In genomic region chr6:67034331-67035130, GRCm38 (mm10) we compare ENCODE assay signal across 8 mouse cellular contexts. TPM values are rescaled to one million over a fixed set of nuclear protein-coding genes. Genes with fewer than 3 reads are reported as not detected.
DNase-seq lines count a peak whose midpoint lies in the region; ATAC-seq lines count a peak whose summit lies in the region.

No protein-coding gene starts in this region.

- H3K27me3 ChIP-seq in limb, embryonic 12.5 days = 0 out of 2 replicates have a peak, but pooled peaks cover 3% of the 10 kb centered on the region
- H3K27me3 ChIP-seq in limb, embryonic 10.5 days (ENCODE audit: low read depth, poor library complexity, severe bottlenecking) = no peaks in the 10 kb centered on the region
- no peaks in the 10 kb centered on the region for H3K27me3 ChIP-seq in embryonic facial prominence, embryonic 12.5 days
- H3K27me3 ChIP-seq in liver, embryonic 13.5 days = no peaks in the 10 kb centered on the region

- no peak for ATAC-seq in limb, embryonic 12.5 days (ENCODE audit: insufficient number of reproducible peaks, insufficient read depth, low FRiP score, low TSS enrichment, low read depth)
- no peak for ATAC-seq in embryonic facial prominence, embryonic 12.5 days (ENCODE audit: insufficient number of reproducible peaks, insufficient read depth, low FRiP score, low TSS enrichment)
- peak; percentile 56 for ATAC-seq in liver, embryonic 13.5 days (ENCODE audit: low read depth)

- no peak for DNase-seq in limb, embryonic 10.5 days (ENCODE audit: low spot score)
- peak; percentile 80 for DNase-seq in liver, embryonic 13.5 days
- DNase-seq in spleen, postnatal 10 days (ENCODE audit: low spot score in 2 of 2) = peak; percentile 51 to 71
- DNase-seq in cerebellum, postnatal 25 days = no peak
- DNase-seq in thymus, postnatal 36 days = no peak
- no peak for DNase-seq in right cerebral cortex, postnatal 10 days (ENCODE audit: low spot score in 2 of 2)

- H3K36me3 ChIP-seq in limb, embryonic 12.5 days = no peaks in the 10 kb centered on the region
- no peaks in the 10 kb centered on the region for H3K36me3 ChIP-seq in limb, embryonic 10.5 days
- H3K36me3 ChIP-seq in embryonic facial prominence, embryonic 12.5 days = no peaks in the 10 kb centered on the region
- peaks cover 17% of the 10 kb centered on the region for H3K36me3 ChIP-seq in liver, embryonic 13.5 days

- 59% methylated on average over 7 of the region's 7 CpGs for WGBS in limb, embryonic 12.5 days
- WGBS in limb, embryonic 10.5 days = 61% methylated on average over 7 of the region's 7 CpGs
- 42% methylated on average over 7 of the region's 7 CpGs for WGBS in embryonic facial prominence, embryonic 12.5 days
- 15% methylated on average over 7 of the region's 7 CpGs for WGBS in liver, embryonic 13.5 days (ENCODE audit: insufficient replicate concordance)

- peak overlapping the region; percentile 24; the same call in 1 of the 2 replicates for H3K4me2 ChIP-seq in limb, embryonic 12.5 days
- H3K4me2 ChIP-seq in embryonic facial prominence, embryonic 12.5 days (replicated peaks) = peak overlapping the region; percentile 17; the same call in 1 of the 2 replicates
- H3K4me2 ChIP-seq in liver, embryonic 13.5 days = peak overlapping the region; percentile 78

- no peak overlapping the region for H3K9ac ChIP-seq in limb, embryonic 12.5 days (replicated peaks)
- no peak overlapping the region for H3K9ac ChIP-seq in embryonic facial prominence, embryonic 12.5 days
- peak overlapping the region; percentile 83 for H3K9ac ChIP-seq in liver, embryonic 13.5 days

- H3K9me3 ChIP-seq in limb, embryonic 12.5 days = no peaks in the 10 kb centered on the region
- no peaks in the 10 kb centered on the region for H3K9me3 ChIP-seq in limb, embryonic 10.5 days (replicated peaks)
- H3K9me3 ChIP-seq in embryonic facial prominence, embryonic 12.5 days = no peaks in the 10 kb centered on the region
- no peaks in the 10 kb centered on the region for H3K9me3 ChIP-seq in liver, embryonic 13.5 days (replicated peaks)

- no peak overlapping the region for H3K4me3 ChIP-seq in limb, embryonic 12.5 days (replicated peaks)
- H3K4me3 ChIP-seq in limb, embryonic 10.5 days = no peak overlapping the region
- no peak overlapping the region for H3K4me3 ChIP-seq in embryonic facial prominence, embryonic 12.5 days
- H3K4me3 ChIP-seq in liver, embryonic 13.5 days (replicated peaks) = peak overlapping the region; percentile 64

- H3K4me1 ChIP-seq in limb, embryonic 12.5 days (replicated peaks) = peaks cover 28% of the 10 kb centered on the region
- H3K4me1 ChIP-seq in limb, embryonic 10.5 days = peaks cover 39% of the 10 kb centered on the region
- peaks cover 5% of the 10 kb centered on the region; the same call in 1 of the 2 replicates for H3K4me1 ChIP-seq in embryonic facial prominence, embryonic 12.5 days
- peaks cover 46% of the 10 kb centered on the region for H3K4me1 ChIP-seq in liver, embryonic 13.5 days (replicated peaks)

- no peak overlapping the region for H3K27ac ChIP-seq in limb, embryonic 12.5 days
- H3K27ac ChIP-seq in limb, embryonic 10.5 days = no peak overlapping the region
- H3K27ac ChIP-seq in embryonic facial prominence, embryonic 12.5 days = no peak overlapping the region
- peak overlapping the region; percentile 99 for H3K27ac ChIP-seq in liver, embryonic 13.5 days

RNA-seq across cellular contexts. Expression of gene Gadd45a, which starts 2.7 kb away (rescaled TPM):
- polyA plus RNA-seq in limb, embryonic 12.5 days (2016; fragmentation: Nextera tagmentation; extraction: Ambion mirVana) = 21.3 and 23.1 TPM in 2 replicates
- 17.3 and 18.6 TPM in 2 replicates for polyA plus RNA-seq in limb, embryonic 10.5 days (2016; fragmentation: Nextera tagmentation; extraction: Ambion mirVana)
- polyA plus RNA-seq in embryonic facial prominence, embryonic 12.5 days (2016; fragmentation: Nextera tagmentation; extraction: Ambion mirVana) = 25.8 and 33.0 TPM in 2 replicates
- polyA plus RNA-seq in liver, embryonic 13.5 days (2015; fragmentation: Nextera tagmentation; extraction: Ambion mirVana) = 91.1 and 99.5 TPM in 2 replicates

Comparison
In these comparisons a context has a peak if more than half of its experiments do, and no peak if none do; other contexts are left out.
1. H3K4me2 ChIP-seq: peak in every context shown above with its lines; median percentile 78 in liver, embryonic 13.5 days; 24 in limb, embryonic 12.5 days; 17 in embryonic facial prominence, embryonic 12.5 days.
2. DNase-seq: peak in liver, embryonic 13.5 days (single experiment) and spleen, postnatal 10 days (2 of 2); none in limb, embryonic 10.5 days (single experiment), cerebellum, postnatal 25 days (0 of 2), thymus, postnatal 36 days (0 of 2) and right cerebral cortex, postnatal 10 days (0 of 2).